Mouse (Mus musculus): ENCODE measurements around the gene Klk10.

The Klk10 gene

GRCm38 (mm10) chr7:43796355-43796754 lies 15.5 kb downstream of the Klk10 start:
- DNase-seq (ENCODE audit: extremely low spot score), result no peak

GRCm38 (mm10) chr7:43797333-43797769 lies 16.5 kb downstream of the Klk10 start, which contains the start of gene Klk8:
Gene Klk8, plus strand, starts transcription at chr7:43797577.
- DNase-seq (ENCODE audit: extremely low spot score), result peak; percentile 39

GRCm38 (mm10) chr7:43797844-43798462 lies 17.1 kb downstream of the Klk10 start:
- no peak for DNase-seq (ENCODE audit: extremely low spot score)

GRCm38 (mm10) chr7:43799876-43800275 lies 19.0 kb downstream of the Klk10 start:
- no peak for DNase-seq (ENCODE audit: extremely low spot score)

- no peak for DNase-seq (ENCODE audit: extremely low spot score)
These were observed 30.2 kb downstream of the Klk10 start, which contains the start of gene Klk7 for GRCm38 (mm10) chr7:43810994-43811393. Gene Klk7, plus strand, starts transcription at chr7:43811294.

GRCm38 (mm10) chr7:43815211-43815610 lies 34.4 kb downstream of the Klk10 start:
- no peak for DNase-seq (ENCODE audit: extremely low spot score)

GRCm38 (mm10) chr7:43816746-43817145 lies 35.9 kb downstream of the Klk10 start:
- DNase-seq (ENCODE audit: extremely low spot score), result no peak

- no peak for DNase-seq (ENCODE audit: extremely low spot score)
These were observed 40.7 kb downstream of the Klk10 start for GRCm38 (mm10) chr7:43821581-43821980.

- DNase-seq (ENCODE audit: extremely low spot score), result no peak
These were observed 43.4 kb downstream of the Klk10 start, which contains the start of gene Klk6 for GRCm38 (mm10) chr7:43824199-43824598. Gene Klk6, plus strand, starts transcription at chr7:43824499.

GRCm38 (mm10) chr7:43826056-43826455 lies 45.2 kb downstream of the Klk10 start:
- DNase-seq (ENCODE audit: extremely low spot score), result no peak

- no peak for DNase-seq (ENCODE audit: extremely low spot score)
These were observed 46.9 kb downstream of the Klk10 start for GRCm38 (mm10) chr7:43827706-43828105.

GRCm38 (mm10) chr7:43829006-43829405 lies 48.2 kb downstream of the Klk10 start:
- DNase-seq (ENCODE audit: extremely low spot score), result no peak
